Mouse (Mus musculus): ENCODE data around the gene Lats2. TPM values are rescaled to one million over a fixed set of nuclear protein-coding genes. Genes with fewer than 3 reads are reported as not detected.
A peak's percentile ranks its signal among the peaks of the same experiment; 100 is the strongest.
"Not testable (repeated sequence)": the region's sequence is repeated elsewhere in the genome, so short reads cannot be mapped to it uniquely, and the experiment has no call there.

Lats2 gene
- polyA plus RNA-seq, 1 experiment from 2014 or later = 7.9 TPM

DNA sequence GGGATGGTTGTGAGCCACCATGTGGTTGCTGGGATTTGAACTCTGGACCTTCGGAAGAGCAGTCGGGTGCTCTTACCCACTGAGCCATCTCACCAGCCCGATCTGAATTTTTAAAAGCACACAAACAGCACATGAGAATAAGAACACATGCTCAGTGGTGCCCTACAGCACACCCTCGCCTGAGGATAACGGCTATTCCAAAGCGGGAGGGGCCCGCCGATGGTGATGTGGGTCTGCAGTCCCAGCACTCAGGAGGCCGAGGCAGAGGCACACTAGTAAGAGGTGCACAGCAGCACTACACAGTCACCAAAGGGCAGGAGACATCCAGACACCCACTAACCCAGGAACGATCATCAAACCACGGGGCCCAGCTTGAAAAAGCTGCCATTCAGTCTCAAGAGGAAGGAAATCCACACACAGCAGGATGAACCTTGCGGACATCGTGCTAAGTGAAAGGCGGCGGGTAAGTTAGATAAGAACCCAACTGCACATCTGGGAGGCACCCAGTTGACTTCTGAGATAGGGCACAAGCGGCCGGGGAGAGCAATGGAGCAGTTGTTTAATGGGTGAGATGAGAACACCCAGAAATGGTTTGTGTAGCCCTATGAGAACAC is 65.6 kb downstream of the Lats2 start:
- Histone ChIP-seq H3K27ac (ENCODE audit: low read length) (no peak overlapping the region), H3K9ac (replicated peaks; ENCODE audit: low read depth, low read length) (no peak overlapping the region), H3K36me3 (ENCODE audit: control insufficient read depth, insufficient read depth) (peaks cover 6% of the 10 kb centered on the region), H3K4me3 (replicated peaks; ENCODE audit: low read length) (no peak overlapping the region), H3K27me3 (replicated peaks; ENCODE audit: control insufficient read depth, insufficient read depth, low read length) (no peaks in the 10 kb centered on the region), H3K9me3 (ENCODE audit: control insufficient read depth, low read length) (no peaks in the 10 kb centered on the region), H3K4me1 (replicated peaks; ENCODE audit: control insufficient read depth, insufficient read depth, low read length) (no peaks in the 10 kb centered on the region), H3K4me2 (ENCODE audit: low read length) (no peak overlapping the region)
- 95% methylated on average over 17 of the region's 17 CpGs for WGBS
- no peak for ATAC-seq

GRCm38 (mm10) chr14:57691316-57691715 is 66.9 kb downstream of the Lats2 start:
- Histone ChIP-seq H3K9me3 (ENCODE audit: control insufficient read depth, low read length) (no peaks in the 10 kb centered on the region), H3K4me3 (replicated peaks; ENCODE audit: low read length) (no peak overlapping the region), H3K27me3 (replicated peaks; ENCODE audit: control insufficient read depth, insufficient read depth, low read length) (no peaks in the 10 kb centered on the region), H3K27ac (ENCODE audit: low read length) (no peak overlapping the region), H3K36me3 (ENCODE audit: control insufficient read depth, insufficient read depth) (peaks cover 6% of the 10 kb centered on the region), H3K4me2 (ENCODE audit: low read length) (no peak overlapping the region), H3K9ac (replicated peaks; ENCODE audit: low read depth, low read length) (no peak overlapping the region), H3K4me1 (replicated peaks; ENCODE audit: control insufficient read depth, insufficient read depth, low read length) (no peaks in the 10 kb centered on the region)
- WGBS = 97% methylated on average over 23 of the region's 24 CpGs
- no peak for ATAC-seq

GRCm38 (mm10) chr14:57690681-57691080 is 67.5 kb downstream of the Lats2 start:
- no peak overlapping the region for H3K4me3 ChIP-seq (replicated peaks; ENCODE audit: low read length)
- no peak overlapping the region for H3K9ac ChIP-seq (replicated peaks; ENCODE audit: low read depth, low read length)
- ATAC-seq = no peak
- no peaks in the 10 kb centered on the region for H3K9me3 ChIP-seq (ENCODE audit: control insufficient read depth, low read length)
- no peaks in the 10 kb centered on the region for H3K27me3 ChIP-seq (replicated peaks; ENCODE audit: control insufficient read depth, insufficient read depth, low read length)
- H3K4me2 ChIP-seq (ENCODE audit: low read length) = no peak overlapping the region
- peaks cover 5% of the 10 kb centered on the region for H3K36me3 ChIP-seq (ENCODE audit: control insufficient read depth, insufficient read depth)
- H3K27ac ChIP-seq (ENCODE audit: low read length) = no peak overlapping the region
- H3K4me1 ChIP-seq (replicated peaks; ENCODE audit: control insufficient read depth, insufficient read depth, low read length) = no peaks in the 10 kb centered on the region
- WGBS = 91% methylated on average over 8 of the region's 8 CpGs

DNA sequence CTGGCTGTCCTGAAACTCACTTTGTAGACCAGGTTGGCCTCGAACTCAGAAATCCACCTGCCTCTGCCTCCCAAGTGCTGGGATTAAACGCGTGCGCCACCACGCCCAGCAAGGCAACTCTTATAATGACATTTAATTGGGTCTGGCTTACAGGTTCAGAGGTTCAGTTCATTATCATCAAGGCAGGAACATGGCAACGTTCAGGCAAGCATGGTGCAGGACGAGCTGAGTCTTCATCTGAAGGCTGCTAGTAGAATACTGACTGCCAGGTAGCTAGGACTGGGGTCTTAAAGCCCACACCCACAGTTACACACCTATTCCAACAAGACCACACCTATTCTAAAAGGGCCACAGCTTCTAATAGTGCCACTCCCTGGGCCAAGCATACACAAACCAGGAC is 70.1 kb downstream of the Lats2 start:
- not testable (repeated sequence) for H3K27ac ChIP-seq (ENCODE audit: low read length); ATAC-seq; H3K27me3 ChIP-seq (replicated peaks; ENCODE audit: control insufficient read depth, insufficient read depth, low read length); H3K4me1 ChIP-seq (replicated peaks; ENCODE audit: control insufficient read depth, insufficient read depth, low read length); H3K4me2 ChIP-seq (ENCODE audit: low read length); H3K9ac ChIP-seq (replicated peaks; ENCODE audit: low read depth, low read length); H3K9me3 ChIP-seq (ENCODE audit: control insufficient read depth, low read length); H3K4me3 ChIP-seq (replicated peaks; ENCODE audit: low read length); H3K36me3 ChIP-seq (ENCODE audit: control insufficient read depth, insufficient read depth)
- 94% methylated on average over 7 of the region's 7 CpGs for WGBS

- no peak overlapping the region for H3K4me2 ChIP-seq (ENCODE audit: low read length)
- H3K36me3 ChIP-seq (ENCODE audit: control insufficient read depth, insufficient read depth) = peaks cover 2% of the 10 kb centered on the region; the same call in 1 of the 2 replicates
- no peak overlapping the region for H3K9ac ChIP-seq (replicated peaks; ENCODE audit: low read depth, low read length)
- H3K9me3 ChIP-seq (ENCODE audit: control insufficient read depth, low read length) = no peaks in the 10 kb centered on the region
- no peaks in the 10 kb centered on the region for H3K4me1 ChIP-seq (replicated peaks; ENCODE audit: control insufficient read depth, insufficient read depth, low read length)
- ATAC-seq = no peak
- H3K27ac ChIP-seq (ENCODE audit: low read length) = no peak overlapping the region
- no peak overlapping the region for H3K4me3 ChIP-seq (replicated peaks; ENCODE audit: low read length)
- H3K27me3 ChIP-seq (replicated peaks; ENCODE audit: control insufficient read depth, insufficient read depth, low read length) = no peaks in the 10 kb centered on the region
- 80% methylated on average over 5 of the region's 5 CpGs for WGBS
Measured at GRCm38 (mm10) chr14:57687441-57687840, 70.7 kb downstream of the Lats2 start.

DNA sequence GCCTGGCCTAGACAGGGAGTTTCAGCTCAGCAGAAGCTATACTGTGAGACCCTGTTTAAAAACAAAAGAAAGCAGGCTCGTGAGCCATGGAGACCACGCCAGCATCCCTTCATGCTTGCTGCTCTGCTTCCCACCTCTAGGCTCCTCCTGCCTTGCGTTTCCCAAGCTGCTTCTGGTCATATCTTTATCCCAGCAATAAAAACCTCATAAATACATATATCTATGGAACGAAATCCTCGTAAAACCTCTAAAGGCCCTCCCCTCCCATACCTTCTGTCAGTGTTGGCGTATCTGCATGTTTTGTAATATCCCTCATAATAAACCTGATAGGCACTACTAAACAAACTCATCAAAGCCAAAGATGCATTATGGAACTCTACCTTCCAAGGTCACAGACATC is 71.5 kb downstream of the Lats2 start:
- H3K27ac ChIP-seq (ENCODE audit: low read length) = no peak overlapping the region
- peaks cover 2% of the 10 kb centered on the region; the same call in 1 of the 2 replicates for H3K36me3 ChIP-seq (ENCODE audit: control insufficient read depth, insufficient read depth)
- ATAC-seq = no peak
- no peak overlapping the region for H3K4me2 ChIP-seq (ENCODE audit: low read length)
- H3K9me3 ChIP-seq (ENCODE audit: control insufficient read depth, low read length) = no peaks in the 10 kb centered on the region
- no peak overlapping the region for H3K4me3 ChIP-seq (replicated peaks; ENCODE audit: low read length)
- no peaks in the 10 kb centered on the region for H3K27me3 ChIP-seq (replicated peaks; ENCODE audit: control insufficient read depth, insufficient read depth, low read length)
- no peak overlapping the region for H3K9ac ChIP-seq (replicated peaks; ENCODE audit: low read depth, low read length)
- no peaks in the 10 kb centered on the region for H3K4me1 ChIP-seq (replicated peaks; ENCODE audit: control insufficient read depth, insufficient read depth, low read length)
- WGBS = 91% methylated on average over 6 of the region's 6 CpGs

- ATAC-seq = no peak
- Histone ChIP-seq H3K27ac (ENCODE audit: low read length) (no peak overlapping the region), H3K27me3 (replicated peaks; ENCODE audit: control insufficient read depth, insufficient read depth, low read length) (no peaks in the 10 kb centered on the region), H3K36me3 (ENCODE audit: control insufficient read depth, insufficient read depth) (no peaks in the 10 kb centered on the region), H3K9ac (replicated peaks; ENCODE audit: low read depth, low read length) (no peak overlapping the region), H3K4me1 (replicated peaks; ENCODE audit: control insufficient read depth, insufficient read depth, low read length) (no peaks in the 10 kb centered on the region), H3K4me2 (ENCODE audit: low read length) (no peak overlapping the region), H3K9me3 (ENCODE audit: control insufficient read depth, low read length) (no peaks in the 10 kb centered on the region), H3K4me3 (replicated peaks; ENCODE audit: low read length) (no peak overlapping the region)
- 0% methylated on average over 1 of the region's 1 CpGs for WGBS
Measured at GRCm38 (mm10) chr14:57684579-57684978, 73.6 kb downstream of the Lats2 start.

- no peak overlapping the region for H3K27ac ChIP-seq (ENCODE audit: low read length)
- WGBS = 86% methylated on average over 4 of the region's 4 CpGs
Measured at GRCm38 (mm10) chr14:57682751-57683150, 75.4 kb downstream of the Lats2 start.

DNA sequence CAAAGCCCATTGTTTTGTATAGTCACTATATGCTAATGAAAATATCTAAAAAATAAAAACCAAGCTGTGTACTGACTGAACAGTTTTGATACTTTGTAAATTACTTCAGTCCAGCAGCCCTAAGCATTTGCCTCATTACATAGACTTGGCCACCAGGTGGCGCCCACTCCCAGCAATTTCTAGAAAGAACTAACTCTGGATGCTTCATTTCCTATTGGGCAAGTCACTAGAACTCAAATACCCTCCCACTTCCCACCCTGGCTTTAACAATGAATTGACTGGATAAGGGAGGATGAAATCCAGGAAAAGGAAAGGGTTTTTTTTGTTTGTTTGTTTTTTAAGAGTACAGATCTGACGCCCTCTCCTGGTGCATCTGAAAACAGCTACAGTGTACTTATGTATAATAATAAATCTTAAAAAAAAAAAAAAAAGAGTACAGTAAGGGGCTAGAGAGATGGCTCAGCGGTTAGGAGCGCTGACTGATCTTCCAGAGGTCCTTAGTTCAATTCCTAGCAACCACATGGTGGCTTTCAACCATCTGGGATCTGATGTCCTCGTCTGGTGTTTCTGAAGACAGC is 78.1 kb downstream of the Lats2 start:
- no peak overlapping the region for H3K4me2 ChIP-seq (ENCODE audit: low read length)
- WGBS = 46% methylated on average over 5 of the region's 5 CpGs
- ATAC-seq = peak; percentile 88
- H3K9me3 ChIP-seq (ENCODE audit: control insufficient read depth, low read length) = no peaks in the 10 kb centered on the region
- H3K9ac ChIP-seq (replicated peaks; ENCODE audit: low read depth, low read length) = no peak overlapping the region
- no peaks in the 10 kb centered on the region; the same call in 1 of the 2 replicates for H3K4me1 ChIP-seq (replicated peaks; ENCODE audit: control insufficient read depth, insufficient read depth, low read length)
- H3K4me3 ChIP-seq (replicated peaks; ENCODE audit: low read length) = no peak overlapping the region
- H3K27ac ChIP-seq (ENCODE audit: low read length) = no peak overlapping the region
- H3K27me3 ChIP-seq (replicated peaks; ENCODE audit: control insufficient read depth, insufficient read depth, low read length) = no peaks in the 10 kb centered on the region
- H3K36me3 ChIP-seq (ENCODE audit: control insufficient read depth, insufficient read depth) = no peaks in the 10 kb centered on the region

More at GRCm38 (mm10) chr14:57682751-57683150, 75.4 kb downstream of the Lats2 start:
- Histone ChIP-seq H3K27me3 (replicated peaks; ENCODE audit: control insufficient read depth, insufficient read depth, low read length) (no peaks in the 10 kb centered on the region), H3K9me3 (ENCODE audit: control insufficient read depth, low read length) (no peaks in the 10 kb centered on the region), H3K4me1 (replicated peaks; ENCODE audit: control insufficient read depth, insufficient read depth, low read length) (no peaks in the 10 kb centered on the region), H3K9ac (replicated peaks; ENCODE audit: low read depth, low read length) (no peak overlapping the region), H3K4me2 (ENCODE audit: low read length) (no peak overlapping the region), H3K4me3 (replicated peaks; ENCODE audit: low read length) (no peak overlapping the region), H3K36me3 (ENCODE audit: control insufficient read depth, insufficient read depth) (no peaks in the 10 kb centered on the region)
- no peak for ATAC-seq

Data from forebrain, embryonic 16.5 days (tissue).